Mouse (Mus musculus) left cerebral cortex, postnatal 25 days (tissue): ENCODE measurements around the gene Tanc2. TPM values are rescaled to one million over a fixed set of nuclear protein-coding genes. Genes with fewer than 3 reads are reported as not detected.

Experiments
- DNase-seq, 2 experiments: peaks; one replicate each; pipeline ENCODE4 v3.0.0; 2022; ENCODE audit warnings: low spot score in 2 of 2, mixed read lengths in 1 of 2
- intact Hi-C: fragments of 180-260 bp; cut with DNase I; formaldehyde crosslinking; loops from one replicate; pipeline ENCODE4 v1.15.1; 2025
- total RNA-seq, 2 experiments: library from RNA; stranded (reverse); gene quantifications; 2 replicates each; pipeline ENCODE4 v1.2.3; 2021

Tanc2 gene
- total RNA-seq, 2 experiments from 2014 or later = 227 to 231 TPM

GRCm38 (mm10) chr11:105602177-105602576, 12.4 kb downstream of the Tanc2 start:
- no peak for DNase-seq
- intact Hi-C loops = no loop called here

GRCm38 (mm10) chr11:105626201-105626600, 36.4 kb downstream of the Tanc2 start:
- intact Hi-C loops = no loop called here
- no peak for DNase-seq

- no peak for DNase-seq
- intact Hi-C loops = no loop called here
Measured at GRCm38 (mm10) chr11:105643995-105644394, 54.2 kb downstream of the Tanc2 start.

- intact Hi-C loops = loop anchor here (5.0 kb wide), 1 partner anchor 286 kb away; no protein-coding TSS in a partner anchor
Measured at GRCm38 (mm10) chr11:105648026-105648425, 58.2 kb downstream of the Tanc2 start.

GRCm38 (mm10) chr11:105654616-105655015, 64.8 kb downstream of the Tanc2 start:
- intact Hi-C loops = no loop called here

More at GRCm38 (mm10) chr11:105648026-105648425, 58.2 kb downstream of the Tanc2 start:
- DNase-seq = peak in 1 of 2 experiments; percentile 42

GRCm38 (mm10) chr11:105655335-105655734, 65.5 kb downstream of the Tanc2 start:
- intact Hi-C loops = no loop called here
- peak; percentile 30 to 44 for DNase-seq

More at GRCm38 (mm10) chr11:105654616-105655015, 64.8 kb downstream of the Tanc2 start:
- DNase-seq = no peak

GRCm38 (mm10) chr11:105667879-105668278, 78.1 kb downstream of the Tanc2 start:
- no peak for DNase-seq

GRCm38 (mm10) chr11:105678996-105679395, 89.2 kb downstream of the Tanc2 start:
- DNase-seq = no peak
- intact Hi-C loops = no loop called here

More at GRCm38 (mm10) chr11:105667879-105668278, 78.1 kb downstream of the Tanc2 start:
- intact Hi-C loops = no loop called here

- intact Hi-C loops = loop anchor here (5.0 kb wide), 1 partner anchor 228 kb away; no protein-coding TSS in a partner anchor
Measured at GRCm38 (mm10) chr11:105684747-105685146, 95.0 kb downstream of the Tanc2 start.

GRCm38 (mm10) chr11:105700528-105700927, 110.7 kb downstream of the Tanc2 start:
- DNase-seq = no peak
- intact Hi-C loops = no loop called here

More at GRCm38 (mm10) chr11:105684747-105685146, 95.0 kb downstream of the Tanc2 start:
- DNase-seq = no peak

GRCm38 (mm10) chr11:105719660-105720059, 129.9 kb downstream of the Tanc2 start:
- no peak for DNase-seq
- intact Hi-C loops = no loop called here

- intact Hi-C loops = no loop called here
- DNase-seq = peak; percentile 70 to 85
Measured at GRCm38 (mm10) chr11:105731541-105731940, 141.8 kb downstream of the Tanc2 start.

- intact Hi-C loops = no loop called here
- DNase-seq = peak; percentile 23 to 37
Measured at GRCm38 (mm10) chr11:105731989-105732531, 142.3 kb downstream of the Tanc2 start.

- intact Hi-C loops = no loop called here
- no peak for DNase-seq
Measured at GRCm38 (mm10) chr11:105743171-105743570, 153.4 kb downstream of the Tanc2 start.

- DNase-seq = no peak
- intact Hi-C loops = no loop called here
Measured at GRCm38 (mm10) chr11:105749297-105750071, 159.7 kb downstream of the Tanc2 start.

GRCm38 (mm10) chr11:105758561-105759203, 168.9 kb downstream of the Tanc2 start:
- intact Hi-C loops = no loop called here
- DNase-seq = no peak

GRCm38 (mm10) chr11:105759413-105759812, 169.6 kb downstream of the Tanc2 start:
- intact Hi-C loops = no loop called here
- DNase-seq = no peak

GRCm38 (mm10) chr11:105760346-105760745, 170.6 kb downstream of the Tanc2 start:
- intact Hi-C loops = no loop called here
- DNase-seq = no peak

GRCm38 (mm10) chr11:105777802-105778201, 188.0 kb downstream of the Tanc2 start:
- no peak for DNase-seq
- intact Hi-C loops = no loop called here

- intact Hi-C loops = no loop called here
- peak in 1 of 2 experiments; percentile 25 for DNase-seq
Measured at GRCm38 (mm10) chr11:105792501-105792900, 202.7 kb downstream of the Tanc2 start.
